Mouse (Mus musculus): ENCODE data around the gene Inafm1.
A peak's percentile ranks its signal among the peaks of the same experiment; 100 is the strongest.

Inafm1 gene

DNA sequence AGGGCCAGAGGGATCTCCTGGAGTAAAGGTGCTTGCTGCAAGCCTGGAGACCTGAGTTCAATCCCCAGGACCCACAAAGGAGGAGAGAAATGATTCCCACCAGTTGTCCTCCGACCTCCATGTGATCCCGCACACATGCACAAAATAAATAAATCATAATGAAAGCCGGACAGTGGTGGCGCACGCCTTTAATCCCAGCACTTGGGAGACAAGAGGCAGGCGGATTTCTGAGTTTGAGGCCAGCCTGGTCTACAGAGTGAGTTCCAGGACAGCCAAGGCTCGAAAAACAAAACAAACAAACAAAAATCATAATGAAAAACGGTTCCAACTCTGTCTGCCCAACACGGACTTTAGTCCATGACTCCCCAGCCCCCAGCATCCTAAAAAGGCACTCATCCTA is 11.5 kb upstream of the Inafm1 start:
- no peak for TF ChIP-seq GATA4 (IDR thresholded peaks at IDR 0.05; ENCODE audit: insufficient replicate concordance, low read length)

- no peak for TF ChIP-seq GATA4 (IDR thresholded peaks at IDR 0.05; ENCODE audit: insufficient replicate concordance, low read length)
These were observed 10.6 kb upstream of the Inafm1 start for GRCm38 (mm10) chr7:16284001-16284400.

- TF ChIP-seq GATA4 (IDR thresholded peaks at IDR 0.05; ENCODE audit: insufficient replicate concordance, low read length), result no peak
These were observed 8.9 kb upstream of the Inafm1 start for GRCm38 (mm10) chr7:16282334-16282733.

GRCm38 (mm10) chr7:16280721-16281120 is 7.3 kb upstream of the Inafm1 start:
- TF ChIP-seq GATA4 (IDR thresholded peaks at IDR 0.05; ENCODE audit: insufficient replicate concordance, low read length), result no peak

DNA sequence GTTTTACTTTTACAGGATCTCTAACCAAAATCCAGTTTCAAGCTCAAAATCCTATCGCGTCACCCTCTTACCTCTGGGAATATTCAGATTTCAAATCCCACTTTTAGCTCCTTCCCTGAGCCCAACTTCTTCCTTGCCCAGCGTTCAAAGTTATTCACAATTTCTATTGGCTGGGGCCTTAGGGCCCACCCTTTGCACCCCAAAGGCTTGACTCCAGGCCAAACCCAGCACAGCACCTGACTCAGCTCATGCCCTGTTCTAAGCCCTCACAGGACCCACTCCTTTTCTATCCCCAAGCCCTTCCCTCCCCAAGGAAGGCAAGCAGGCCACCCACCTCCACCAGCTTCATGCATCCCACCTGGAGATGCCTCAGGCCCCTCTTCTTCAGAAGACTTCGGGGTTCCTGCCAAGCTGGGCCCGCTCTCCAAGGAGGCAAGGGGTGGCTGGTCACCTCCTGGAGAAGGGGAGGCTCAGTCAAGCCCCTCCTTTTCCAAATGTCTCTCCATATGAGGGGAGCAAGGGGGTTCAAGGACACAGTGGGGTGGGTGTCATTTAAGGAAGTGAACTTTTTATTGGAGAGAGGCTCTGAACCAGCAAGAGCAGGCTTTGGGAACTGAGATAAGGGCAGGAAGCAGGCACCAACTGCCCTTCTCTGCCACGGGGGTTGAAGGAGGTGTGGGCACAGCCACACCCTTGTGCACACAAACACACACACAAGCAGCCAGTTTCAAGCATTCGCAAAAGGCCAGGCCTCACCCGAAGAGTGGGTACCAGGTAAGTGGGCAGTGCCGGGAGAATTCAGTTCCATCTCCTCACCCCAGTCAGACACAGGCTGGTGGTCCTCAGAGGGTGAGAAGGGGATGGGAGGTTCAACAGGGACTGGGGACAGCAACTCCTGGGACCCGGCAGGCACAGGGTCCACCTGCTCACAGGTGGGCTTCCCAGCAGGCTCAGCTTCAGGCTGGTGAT is 1.8 kb upstream of the Inafm1 start:
- no peak for TF ChIP-seq GATA4 (IDR thresholded peaks at IDR 0.05; ENCODE audit: insufficient replicate concordance, low read length)

- no peak for TF ChIP-seq GATA4 (IDR thresholded peaks at IDR 0.05; ENCODE audit: insufficient replicate concordance, low read length)
These were observed 336 bp upstream of the Inafm1 start for GRCm38 (mm10) chr7:16273766-16274140.

- TF ChIP-seq GATA4 (IDR thresholded peaks at IDR 0.05; ENCODE audit: insufficient replicate concordance, low read length), result no peak
These were observed 736 bp downstream of the Inafm1 start for GRCm38 (mm10) chr7:16272681-16273080.

DNA sequence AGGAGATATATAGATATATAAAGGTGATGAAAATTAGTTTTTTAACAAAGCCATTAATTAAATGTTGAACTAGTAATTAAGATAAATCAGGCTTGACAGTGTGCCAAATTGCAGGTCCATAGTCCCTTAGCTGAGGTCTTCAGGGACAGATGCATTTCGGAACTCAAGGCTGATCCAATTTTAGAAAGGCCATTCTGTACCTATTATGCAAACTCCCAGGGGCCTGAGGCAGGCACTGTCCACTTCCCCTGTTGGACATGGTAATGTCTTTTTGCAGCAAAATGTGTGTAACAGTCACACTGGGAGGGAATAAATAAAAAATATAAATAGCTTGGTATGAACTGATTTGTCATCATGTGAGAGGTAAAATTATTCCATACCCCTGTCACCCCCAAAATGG is 2.3 kb downstream of the Inafm1 start:
- no peak for TF ChIP-seq GATA4 (IDR thresholded peaks at IDR 0.05; ENCODE audit: insufficient replicate concordance, low read length)

GRCm38 (mm10) chr7:16265856-16266255 is 7.6 kb downstream of the Inafm1 start:
- no peak for TF ChIP-seq GATA4 (IDR thresholded peaks at IDR 0.05; ENCODE audit: insufficient replicate concordance, low read length)

- no peak for TF ChIP-seq GATA4 (IDR thresholded peaks at IDR 0.05; ENCODE audit: insufficient replicate concordance, low read length)
These were observed 9.6 kb downstream of the Inafm1 start for GRCm38 (mm10) chr7:16263843-16264242.

DNA sequence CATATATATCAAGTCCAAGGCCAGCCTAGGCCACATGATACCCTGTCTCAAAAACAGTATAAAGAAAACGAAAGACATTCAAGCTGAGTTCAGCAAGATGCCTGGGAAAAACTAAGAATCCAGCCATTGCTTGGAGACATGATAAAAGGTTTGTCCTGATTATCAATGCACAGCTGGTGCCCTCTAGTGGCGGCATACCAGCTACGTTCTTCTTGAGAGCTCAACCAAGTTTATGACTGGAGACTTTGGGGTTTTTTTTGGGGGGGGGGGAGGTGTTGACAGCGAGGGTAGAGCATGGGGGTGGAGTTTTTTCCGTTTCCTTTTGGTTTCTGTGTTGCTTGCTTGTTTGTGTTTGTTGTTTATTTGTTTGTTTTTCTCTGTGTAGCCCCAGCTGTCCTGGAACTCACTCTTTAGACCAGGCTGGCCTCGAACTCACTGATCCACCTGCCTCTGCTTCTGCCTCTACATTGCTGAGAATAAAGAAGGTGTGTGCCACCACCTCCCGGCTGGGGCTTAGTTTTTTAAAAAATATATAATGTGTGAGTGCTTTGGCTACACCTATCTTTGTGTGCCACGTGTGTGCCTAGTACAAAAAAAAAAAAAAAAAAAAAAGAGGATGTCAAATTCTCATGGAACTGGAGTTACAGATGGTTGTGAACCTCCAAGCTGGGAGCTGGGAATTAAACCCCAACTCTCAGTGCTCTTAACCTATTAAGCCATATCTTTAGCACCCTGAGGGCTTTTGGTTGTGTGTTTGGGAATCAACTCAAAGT is 10.2 kb downstream of the Inafm1 start:
- TF ChIP-seq GATA4 (IDR thresholded peaks at IDR 0.05; ENCODE audit: insufficient replicate concordance, low read length), result peak; percentile 44; the same call in 1 of the 2 replicates

DNA sequence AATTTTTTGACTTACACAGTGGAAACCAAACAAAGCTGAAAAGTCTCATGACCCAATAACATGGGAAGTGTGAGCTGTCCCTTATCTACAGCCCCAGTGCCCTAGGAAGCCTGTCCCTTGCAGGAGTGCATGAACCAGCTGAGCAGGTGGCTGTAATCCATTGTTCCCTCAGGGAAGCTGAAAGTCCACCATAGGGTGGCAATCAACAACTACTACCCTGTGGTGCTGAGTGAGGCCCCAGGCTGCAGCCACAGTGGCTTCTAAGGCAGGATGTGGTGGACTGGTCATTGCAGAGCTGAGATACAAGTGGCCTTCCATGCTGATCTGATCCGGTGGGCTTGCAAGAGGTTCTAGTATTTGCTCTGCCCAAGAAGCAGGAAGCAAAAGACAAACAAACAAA is 12.3 kb downstream of the Inafm1 start:
- TF ChIP-seq GATA4 (IDR thresholded peaks at IDR 0.05; ENCODE audit: insufficient replicate concordance, low read length), result peak; percentile 18; the same call in 1 of the 2 replicates

GRCm38 (mm10) chr7:16259110-16259590 is 14.3 kb downstream of the Inafm1 start, which contains the start of gene C5ar1:
Gene C5ar1 (minus strand): TSS chr7:16259540.
- TF ChIP-seq GATA4 (IDR thresholded peaks at IDR 0.05; ENCODE audit: insufficient replicate concordance, low read length), result no peak

DNA sequence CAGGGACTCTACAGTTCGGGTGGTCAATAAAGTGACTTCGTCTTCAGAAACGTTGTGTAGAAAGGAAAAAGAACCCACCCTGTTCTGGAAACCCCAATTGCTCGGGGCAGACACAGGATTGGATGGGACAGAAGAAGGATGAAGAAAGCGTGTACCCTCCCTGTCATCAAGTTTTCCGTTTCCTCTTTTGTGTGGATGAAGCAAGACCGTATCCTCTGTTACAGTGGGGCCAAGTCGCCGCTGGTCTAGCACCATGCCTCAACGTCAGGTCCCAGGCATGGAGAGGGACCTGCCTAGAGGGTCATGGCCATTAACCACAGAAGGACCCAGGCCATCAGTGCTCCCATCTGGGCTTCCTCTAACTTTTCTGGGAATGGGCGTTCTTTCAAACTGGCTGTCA is 15.6 kb downstream of the Inafm1 start:
- TF ChIP-seq GATA4 (IDR thresholded peaks at IDR 0.05; ENCODE audit: insufficient replicate concordance, low read length), result no peak

DNA sequence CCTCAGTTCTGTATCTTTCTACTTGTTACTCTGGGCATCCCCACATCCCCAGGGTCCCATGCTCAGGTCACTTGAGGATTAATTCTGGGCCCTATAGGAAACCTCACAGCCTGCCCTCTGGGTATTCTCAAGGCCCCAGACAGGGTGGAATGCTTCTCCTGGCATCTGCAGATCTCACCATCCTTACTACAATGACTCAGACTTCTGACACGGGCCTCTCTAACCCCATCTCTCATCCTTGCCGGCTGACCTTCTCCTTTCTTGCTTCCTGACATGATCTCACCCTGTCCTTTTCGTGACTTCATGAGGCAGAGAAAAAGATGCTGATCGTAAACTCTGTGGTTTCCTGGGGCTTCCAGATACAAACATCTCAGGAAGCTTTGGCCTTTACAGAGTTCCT is 19.2 kb downstream of the Inafm1 start:
- TF ChIP-seq GATA4 (IDR thresholded peaks at IDR 0.05; ENCODE audit: insufficient replicate concordance, low read length), result no peak

GRCm38 (mm10) chr7:16250687-16251086 is 22.7 kb downstream of the Inafm1 start:
- no peak for TF ChIP-seq GATA4 (IDR thresholded peaks at IDR 0.05; ENCODE audit: insufficient replicate concordance, low read length)

Measured in liver, adult (tissue).